Mouse (Mus musculus): ENCODE data around the gene Atp8b3.

Atp8b3 gene

GRCm38 (mm10) chr10:80513739-80514138 is 25.2 kb downstream of the Atp8b3 start:
- DNase-seq = no peak

- no peak for DNase-seq
These were observed 28.7 kb downstream of the Atp8b3 start for GRCm38 (mm10) chr10:80510273-80510660.

GRCm38 (mm10) chr10:80509412-80510272 is 29.3 kb downstream of the Atp8b3 start:
- DNase-seq = peak; percentile 62

- DNase-seq = no peak
These were observed 32.7 kb downstream of the Atp8b3 start for GRCm38 (mm10) chr10:80506222-80506621.

GRCm38 (mm10) chr10:80504724-80505123 is 34.2 kb downstream of the Atp8b3 start:
- no peak for DNase-seq

- no peak for DNase-seq
These were observed 35.2 kb downstream of the Atp8b3 start for GRCm38 (mm10) chr10:80503599-80504220.

GRCm38 (mm10) chr10:80502819-80503314 is 36.1 kb downstream of the Atp8b3 start:
- DNase-seq = no peak

- DNase-seq = no peak
These were observed 36.6 kb downstream of the Atp8b3 start for GRCm38 (mm10) chr10:80502291-80502690.

- DNase-seq = no peak
These were observed 42.5 kb downstream of the Atp8b3 start for GRCm38 (mm10) chr10:80496421-80496820.

GRCm38 (mm10) chr10:80495901-80496300 is 43.0 kb downstream of the Atp8b3 start:
- no peak for DNase-seq

GRCm38 (mm10) chr10:80494732-80495131 is 44.2 kb downstream of the Atp8b3 start, which contains the start of gene Onecut3:
TSS of gene Onecut3 (plus strand) at chr10:80494835.
- no peak for DNase-seq

GRCm38 (mm10) chr10:80490051-80490450 is 48.9 kb downstream of the Atp8b3 start:
- peak; percentile 56 for DNase-seq

GRCm38 (mm10) chr10:80486862-80487379 is 52.0 kb downstream of the Atp8b3 start:
- no peak for DNase-seq

- DNase-seq = no peak
These were observed 57.9 kb downstream of the Atp8b3 start for GRCm38 (mm10) chr10:80481002-80481401.

GRCm38 (mm10) chr10:80478531-80478930 is 60.4 kb downstream of the Atp8b3 start:
- DNase-seq = no peak

- DNase-seq = peak; percentile 80
These were observed 63.5 kb downstream of the Atp8b3 start for GRCm38 (mm10) chr10:80475290-80475959.
